Mouse (Mus musculus) intestine, postnatal 0 days (tissue): ENCODE measurements around the gene Barhl2. TPM values are rescaled to one million over a fixed set of nuclear protein-coding genes. Genes with fewer than 3 reads are reported as not detected.

ENCODE experiments used
- ATAC-seq: fragments of 200-750 bp; cut with Nextera tagmentation; 2 replicates; pipeline ENCODE4 v1.8.0; 2017; ENCODE audit warnings: mild to moderate bottlenecking, moderate TSS enrichment, moderate library complexity
- H3K27ac ChIP-seq: fragments of 300-500 bp; sonication (generic); 2 replicates; pipeline ENCODE4 v1.5.1; 2014; ENCODE audit warnings: mild to moderate bottlenecking, low read depth, low read length, moderate library complexity
- H3K27me3 ChIP-seq: fragments of 300-500 bp; sonication (generic); replicated peaks from 2 replicates; pipeline ENCODE4 v1.6.1; 2014; ENCODE audit warnings: low read length, mixed read lengths; ENCODE audit not compliant: control insufficient read depth, insufficient read depth
- H3K36me3 ChIP-seq: fragments of 300-500 bp; sonication (generic); 2 replicates; pipeline ENCODE4 v1.6.1; 2014; ENCODE audit warnings: mild to moderate bottlenecking, moderate library complexity; ENCODE audit not compliant: control insufficient read depth, insufficient read depth
- H3K4me1 ChIP-seq: fragments of 300-500 bp; sonication (generic); replicated peaks from 2 replicates; pipeline ENCODE4 v1.6.1; 2014; ENCODE audit warnings: antibody characterized with exemption, low read length, mixed read lengths; ENCODE audit not compliant: control insufficient read depth, insufficient read depth
- H3K4me2 ChIP-seq: fragments of 300-500 bp; sonication (generic); replicated peaks from 2 replicates; pipeline ENCODE4 v1.6.1; 2014; ENCODE audit warnings: low read depth, mild to moderate bottlenecking, moderate library complexity
- H3K4me3 ChIP-seq: fragments of 300-500 bp; sonication (generic); 2 replicates; pipeline ENCODE4 v1.5.1; 2014; ENCODE audit warnings: low read depth, low read length
- H3K9ac ChIP-seq: fragments of 300-500 bp; sonication (generic); 2 replicates; pipeline ENCODE4 v1.6.1; 2014; ENCODE audit warnings: mild to moderate bottlenecking, low read depth, low read length
- H3K9me3 ChIP-seq: fragments of 300-500 bp; sonication (generic); 2 replicates; pipeline ENCODE4 v1.6.1; 2016; ENCODE audit warnings: mixed run types; ENCODE audit not compliant: control insufficient read depth
- CTCF ChIP-seq: sonication (generic); IDR thresholded peaks from 2 replicates; pipeline ENCODE4 v1.5.1; 2016; ENCODE audit warnings: low read depth, mild to moderate bottlenecking, control low read depth, antibody characterized with exemption, moderate library complexity
- WGBS: fragments of 180-500 bp; shearing (Covaris S2); extraction: QIAGEN DNeasy Blood & Tissue Kit; methylation state at CpG from one replicate; pipeline ENCODE4 v1.1.7; 2014; 5-methylcytosine and 5-hydroxymethylcytosine counted together
- polyA plus RNA-seq: library from polyadenylated mRNA; unstranded; fragments of >200 nt; fragmentation: Nextera tagmentation; extraction: Ambion mirVana; gene quantifications from 2 replicates; pipeline ENCODE4 v1.2.1, GENCODE M21; 2015

Barhl2 gene
- polyA plus RNA-seq = not detected in 2 replicates

GRCm38 (mm10) chr5:106457986-106458476 lies at the start of gene Barhl2:
Barhl2 (minus strand) TSS chr5:106458166.
- no peak for TF ChIP-seq CTCF
- WGBS = under 1% methylated on average over 31 of the region's 57 CpGs
- no peak for ATAC-seq

GRCm38 (mm10) chr5:106506061-106506460 lies 48.1 kb upstream of the Barhl2 start:
- H3K9me3 ChIP-seq = no peaks in the 10 kb centered on the region
- no peak for TF ChIP-seq CTCF
- H3K4me3 ChIP-seq = no peak overlapping the region
- 0 out of 2 replicates have a peak, but pooled peaks cover 3% of the 10 kb centered on the region for H3K4me1 ChIP-seq
- no peak for ATAC-seq
- 78% methylated on average over 5 of the region's 5 CpGs for WGBS
- H3K9ac ChIP-seq = no peak overlapping the region
- H3K27me3 ChIP-seq = no peaks in the 10 kb centered on the region
- no peak overlapping the region for H3K4me2 ChIP-seq
- H3K27ac ChIP-seq = no peak overlapping the region
- H3K36me3 ChIP-seq = no peaks in the 10 kb centered on the region

More at GRCm38 (mm10) chr5:106457986-106458476, at the start of gene Barhl2:
- no peak within 1 kb of the TSS for H3K9ac ChIP-seq
- peak within 1 kb of the TSS; percentile 82 for H3K4me2 ChIP-seq
- H3K4me1 ChIP-seq = peaks cover 5% of the 10 kb centered on the region; the same call in 1 of the 2 replicates
- H3K27me3 ChIP-seq = peaks cover 95% of the 10 kb centered on the region
- peak within 1 kb of the TSS; percentile 46 for H3K4me3 ChIP-seq
- H3K27ac ChIP-seq = no peak within 1 kb of the TSS
- no peaks in the 10 kb centered on the region for H3K36me3 ChIP-seq
- H3K9me3 ChIP-seq = no peaks in the 10 kb centered on the region

- no peak overlapping the region for H3K9ac ChIP-seq
- H3K27ac ChIP-seq = no peak overlapping the region
- ATAC-seq = no peak
- H3K4me2 ChIP-seq = no peak overlapping the region
- no peaks in the 10 kb centered on the region for H3K9me3 ChIP-seq
- no peak for TF ChIP-seq CTCF
- WGBS = 67% methylated on average over 12 of the region's 12 CpGs
- H3K4me1 ChIP-seq = no peaks in the 10 kb centered on the region
- H3K27me3 ChIP-seq = no peaks in the 10 kb centered on the region
- H3K4me3 ChIP-seq = no peak overlapping the region
- no peaks in the 10 kb centered on the region for H3K36me3 ChIP-seq
These were observed 44.9 kb upstream of the Barhl2 start for GRCm38 (mm10) chr5:106502684-106503545.

- 86% methylated on average over 7 of the region's 7 CpGs for WGBS
These were observed 44.3 kb upstream of the Barhl2 start for GRCm38 (mm10) chr5:106502271-106502670.

GRCm38 (mm10) chr5:106491771-106492170 lies 33.8 kb upstream of the Barhl2 start:
- Histone ChIP-seq H3K27me3 (no peaks in the 10 kb centered on the region), H3K36me3 (no peaks in the 10 kb centered on the region), H3K4me1 (no peaks in the 10 kb centered on the region), H3K4me3 (no peak overlapping the region), H3K9ac (no peak overlapping the region), H3K4me2 (no peak overlapping the region), H3K9me3 (no peaks in the 10 kb centered on the region), H3K27ac (no peak overlapping the region)
- ATAC-seq = no peak
- WGBS = 66% methylated on average over 8 of the region's 8 CpGs
- TF ChIP-seq CTCF = no peak

More at GRCm38 (mm10) chr5:106502271-106502670, 44.3 kb upstream of the Barhl2 start:
- H3K36me3 ChIP-seq = no peaks in the 10 kb centered on the region
- no peak for ATAC-seq
- H3K4me3 ChIP-seq = no peak overlapping the region
- H3K4me2 ChIP-seq = no peak overlapping the region
- TF ChIP-seq CTCF = no peak
- H3K27ac ChIP-seq = no peak overlapping the region
- H3K9ac ChIP-seq = no peak overlapping the region
- no peaks in the 10 kb centered on the region for H3K9me3 ChIP-seq
- no peaks in the 10 kb centered on the region for H3K27me3 ChIP-seq
- H3K4me1 ChIP-seq = no peaks in the 10 kb centered on the region

- ATAC-seq = no peak
- no peaks in the 10 kb centered on the region for H3K9me3 ChIP-seq
- no peak overlapping the region for H3K9ac ChIP-seq
- H3K4me1 ChIP-seq = no peaks in the 10 kb centered on the region
- 14% methylated on average over 10 of the region's 10 CpGs for WGBS
- H3K27ac ChIP-seq = no peak overlapping the region
- no peak for TF ChIP-seq CTCF
- no peak overlapping the region for H3K4me2 ChIP-seq
- no peak overlapping the region for H3K4me3 ChIP-seq
- no peaks in the 10 kb centered on the region for H3K36me3 ChIP-seq
- peaks cover 82% of the 10 kb centered on the region for H3K27me3 ChIP-seq
These were observed 14.1 kb upstream of the Barhl2 start for GRCm38 (mm10) chr5:106472105-106472500.
